Mouse (Mus musculus) gastrocnemius, adult 18-20 months (tissue): ENCODE results near the gene Mast4. TPM values are rescaled to one million over a fixed set of nuclear protein-coding genes. Genes with fewer than 3 reads are reported as not detected.
"Not testable (repeated sequence)": the region's sequence is repeated elsewhere in the genome, so short reads cannot be mapped to it uniquely, and the experiment has no call there.

Source experiments
- DNase-seq: peaks from one replicate; pipeline ENCODE4 v3.0.0; 2021; ENCODE audit warnings: low spot score
- long read RNA-seq, 2 experiments: library from polyadenylated mRNA; stranded (forward); transcript quantifications; one replicate each; pipeline ENCODE4 v2.0.0; 2021
- total RNA-seq, 2 experiments: library from RNA; stranded (reverse); gene quantifications; 2 replicates each; pipeline ENCODE4 v1.2.3; 2021

Gene Mast4
- total RNA-seq = 10 to 100 TPM; 55.0 to 55.1 TPM
- long read RNA-seq, experiment 1, partial matches to known transcripts = 0 of 17 reads
- long read RNA-seq, experiment 1, other reads (novel, unspliced or antisense) = 17 of 17 reads
- long read RNA-seq, experiment 2, partial matches to known transcripts = 0 of 11 reads
- long read RNA-seq, experiment 2, other reads (novel, unspliced or antisense) = 11 of 11 reads

DNA sequence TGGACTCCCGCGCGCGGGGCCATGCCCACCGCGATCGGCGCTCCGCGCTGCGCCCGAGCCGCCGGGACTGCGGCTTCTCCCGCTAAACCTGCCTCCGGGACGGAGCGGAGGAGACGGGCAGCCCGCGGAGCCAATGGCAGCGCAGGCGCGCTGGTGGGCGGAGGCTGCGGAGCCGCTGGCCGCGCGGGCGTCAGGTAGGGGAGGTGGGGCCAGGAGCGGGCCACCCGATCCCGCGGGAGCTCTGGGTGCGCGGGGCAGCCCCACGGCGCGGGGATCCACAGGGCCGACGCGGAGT is at the start of gene Mast4:
Gene Mast4 (minus strand): TSS at position 106 of the 295 bp plus-strand sequence.
- DNase-seq = peak; percentile 81

DNA sequence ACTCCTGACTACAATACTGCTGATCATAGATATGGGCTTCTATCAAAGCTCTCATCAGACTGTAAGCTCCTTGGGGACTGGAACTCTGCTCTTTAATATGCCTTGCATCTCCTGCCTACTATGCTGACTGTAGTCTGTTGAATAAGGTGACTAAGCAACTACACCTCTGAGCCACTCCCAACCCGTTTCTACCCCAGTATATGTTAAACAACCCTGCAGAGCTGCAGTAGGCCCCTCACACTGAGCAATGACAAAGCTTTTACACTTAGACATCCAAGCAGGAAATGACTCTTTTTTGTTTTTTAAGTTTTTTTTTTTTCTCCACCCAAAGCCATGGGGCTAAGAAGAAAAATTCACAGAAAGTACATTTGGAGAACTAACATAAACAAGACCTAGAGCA is 40.2 kb upstream of the Mast4 start:
- DNase-seq = no peak

- DNase-seq = no peak
Observed at GRCm38 (mm10) chr13:103369194-103369593, 34.9 kb upstream of the Mast4 start.

GRCm38 (mm10) chr13:103363181-103363580 is 28.9 kb upstream of the Mast4 start:
- no peak for DNase-seq

- not testable (repeated sequence) for DNase-seq
Observed at GRCm38 (mm10) chr13:103357415-103357814, 23.1 kb upstream of the Mast4 start.

DNA sequence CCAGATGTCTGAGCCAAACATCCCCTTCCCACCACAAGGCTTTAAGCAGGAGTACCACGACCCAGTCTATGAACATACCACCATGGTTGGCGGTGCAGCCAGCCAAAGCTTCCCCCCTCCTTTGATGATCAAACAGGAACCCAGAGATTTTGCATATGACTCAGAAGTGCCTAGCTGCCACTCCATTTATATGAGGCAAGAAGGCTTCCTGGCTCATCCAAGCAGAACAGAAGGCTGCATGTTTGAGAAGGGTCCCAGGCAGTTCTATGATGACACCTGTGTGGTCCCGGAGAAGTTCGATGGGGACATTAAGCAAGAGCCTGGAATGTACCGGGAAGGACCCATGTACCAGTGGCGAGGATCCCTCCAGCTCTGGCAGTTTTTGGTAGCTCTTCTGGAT is 22.6 kb upstream of the Mast4 start:
- DNase-seq = not testable (repeated sequence)

- DNase-seq = peak; percentile 32
Observed at GRCm38 (mm10) chr13:103354737-103355136, 20.4 kb upstream of the Mast4 start.

- DNase-seq = no peak
Observed at GRCm38 (mm10) chr13:103344749-103345148, 10.5 kb upstream of the Mast4 start.

DNA sequence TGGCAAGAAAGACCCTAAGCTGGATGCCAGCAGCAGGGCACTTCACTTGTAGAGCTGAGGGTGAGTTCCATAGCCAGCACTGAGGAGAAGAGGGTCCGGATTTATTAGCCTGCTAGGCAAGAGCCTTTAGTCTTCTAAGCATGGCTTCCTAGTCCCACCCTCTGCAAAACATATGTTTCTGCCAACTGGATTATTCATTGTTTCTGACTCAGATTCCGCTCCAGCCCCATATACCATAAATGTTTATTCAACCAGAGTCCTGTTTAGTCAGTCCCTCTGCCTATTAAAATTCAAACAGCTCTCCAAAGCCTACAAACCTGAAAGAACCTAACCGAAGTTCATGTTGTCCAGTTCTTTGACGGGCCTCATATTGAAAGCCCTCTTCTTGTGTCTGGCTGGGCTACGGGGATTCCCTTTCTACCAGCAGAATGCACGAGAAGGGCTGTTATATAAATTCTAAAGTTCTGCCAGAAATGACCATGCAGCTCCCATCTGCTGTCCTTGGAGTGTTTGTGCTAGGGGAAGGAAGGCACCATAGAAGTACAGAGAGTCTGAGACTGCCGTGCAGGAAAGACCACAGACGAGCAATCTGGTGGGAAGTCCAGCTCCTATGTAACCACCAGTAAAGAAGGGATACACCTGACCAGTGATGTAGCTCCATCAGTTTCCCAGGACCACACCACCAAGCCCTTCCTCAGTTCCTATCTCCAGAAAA is 9.9 kb upstream of the Mast4 start:
- DNase-seq = no peak

- no peak for DNase-seq
Observed at GRCm38 (mm10) chr13:103341031-103341430, 6.7 kb upstream of the Mast4 start.

GRCm38 (mm10) chr13:103338616-103339015 is 4.3 kb upstream of the Mast4 start:
- peak; percentile 79 for DNase-seq

DNA sequence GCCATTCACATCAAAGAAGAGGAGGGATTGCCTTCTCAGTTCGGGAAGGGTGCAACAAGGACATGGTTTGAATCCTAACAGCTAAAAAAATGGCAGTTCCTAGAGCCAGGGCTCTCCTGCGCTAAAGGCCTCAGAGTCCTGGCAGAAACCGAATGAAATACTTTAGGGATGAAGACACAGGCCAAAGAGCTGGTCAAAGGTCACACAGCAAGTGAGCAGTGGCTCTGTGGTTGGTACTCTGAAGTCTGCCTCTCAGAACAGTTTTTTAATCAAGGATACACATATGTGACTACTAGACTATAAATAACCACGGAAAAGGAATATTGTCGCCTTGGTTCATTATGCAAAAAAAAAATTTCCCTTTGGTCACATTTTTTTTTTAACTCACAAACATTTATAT is 1.9 kb upstream of the Mast4 start:
- no peak for DNase-seq

DNA sequence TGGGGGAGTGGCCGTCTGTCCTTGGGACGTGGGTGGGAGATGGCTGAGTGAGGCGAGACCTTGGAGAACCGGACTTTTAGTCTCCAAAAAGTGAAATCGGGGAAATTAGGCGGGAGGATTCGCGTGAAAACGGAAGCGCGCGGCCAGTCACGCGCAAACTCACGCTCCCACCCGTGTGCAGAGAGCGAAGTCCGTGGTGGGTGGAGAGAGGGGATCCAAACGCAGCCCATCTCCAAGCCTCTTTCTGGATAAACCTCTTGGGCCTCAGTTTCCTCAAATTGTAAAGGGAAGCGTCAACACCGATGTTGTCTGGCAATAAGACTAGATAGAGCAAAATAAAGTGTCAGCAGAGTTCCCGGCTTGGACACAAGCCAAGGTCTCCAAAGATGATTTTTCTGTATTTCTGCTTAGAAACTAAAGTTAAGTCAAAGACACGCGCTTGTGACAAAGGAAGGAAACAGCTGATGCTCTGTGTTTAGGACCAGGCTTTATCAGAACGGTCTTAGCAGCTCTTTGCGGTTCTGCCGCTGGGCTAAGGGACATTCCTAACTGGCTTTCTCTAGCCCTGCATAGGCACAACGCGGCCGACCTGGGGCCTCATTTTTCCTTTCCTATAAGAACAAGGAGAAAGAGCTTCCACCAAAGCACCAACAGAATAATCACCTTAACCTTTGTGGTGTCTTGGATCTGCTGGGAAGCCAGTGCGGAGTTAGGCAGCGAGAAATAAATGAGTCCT is 594 bp upstream of the Mast4 start:
- DNase-seq = no peak

DNA sequence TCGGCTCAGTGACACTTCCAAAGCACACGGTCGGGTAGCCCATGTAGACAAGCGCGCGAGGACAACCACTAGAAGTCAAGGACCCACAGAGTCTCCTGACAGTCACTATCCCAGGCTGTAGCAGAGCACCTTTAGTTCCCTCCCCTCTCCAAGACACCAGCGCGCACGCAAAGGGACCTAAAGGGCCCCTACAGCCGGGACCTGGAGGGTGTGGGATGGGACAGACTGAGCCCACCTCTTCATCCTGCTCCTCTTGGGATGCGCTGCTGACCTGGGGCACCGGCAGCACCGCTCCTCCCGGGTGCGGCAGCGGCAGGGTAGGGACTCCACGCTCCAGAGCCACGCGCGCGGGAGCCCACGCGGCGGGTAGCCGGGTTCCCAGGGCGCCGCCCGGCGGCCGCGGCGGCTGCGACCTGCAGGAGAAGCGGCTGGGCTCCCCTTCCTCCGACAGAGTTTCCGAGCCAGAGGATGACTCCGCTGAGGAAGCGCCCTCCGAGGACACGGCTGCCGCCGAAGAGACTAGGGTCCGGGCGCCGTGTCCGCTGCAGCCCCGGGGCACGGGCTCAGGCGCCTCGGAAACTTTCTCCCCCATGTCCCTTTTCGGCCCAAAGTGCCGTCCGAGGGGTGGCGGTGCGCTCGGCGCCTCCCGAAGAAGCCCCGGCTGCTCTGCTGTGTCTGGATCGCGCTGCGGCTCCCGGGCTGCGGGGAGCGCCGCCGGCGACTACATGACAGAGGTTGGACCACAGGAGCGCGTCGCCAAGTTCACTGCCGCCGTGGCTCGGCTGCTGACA is 501 bp downstream of the Mast4 start:
- peak; percentile 32 for DNase-seq

DNA sequence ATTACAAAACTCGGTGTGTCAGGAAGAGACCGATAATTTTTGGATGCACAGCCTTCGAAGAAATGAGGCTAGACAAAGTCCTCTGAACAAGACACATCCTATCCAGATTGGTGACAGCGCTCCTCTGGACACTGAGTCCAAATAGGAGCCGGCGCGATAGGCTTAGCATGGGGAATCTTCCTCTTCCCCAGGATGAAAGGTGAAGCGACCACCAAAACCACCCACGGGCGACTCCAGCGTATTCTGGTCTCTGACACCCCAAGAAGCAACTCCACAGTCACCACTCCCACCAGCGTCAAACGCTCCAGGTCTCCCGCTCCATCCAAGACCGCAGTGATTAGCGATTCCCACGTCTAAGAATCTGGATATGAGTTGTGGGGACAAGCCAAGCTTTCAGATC is 1.1 kb downstream of the Mast4 start:
- DNase-seq = no peak

GRCm38 (mm10) chr13:103332731-103333130 is 1.6 kb downstream of the Mast4 start:
- DNase-seq = no peak

DNA sequence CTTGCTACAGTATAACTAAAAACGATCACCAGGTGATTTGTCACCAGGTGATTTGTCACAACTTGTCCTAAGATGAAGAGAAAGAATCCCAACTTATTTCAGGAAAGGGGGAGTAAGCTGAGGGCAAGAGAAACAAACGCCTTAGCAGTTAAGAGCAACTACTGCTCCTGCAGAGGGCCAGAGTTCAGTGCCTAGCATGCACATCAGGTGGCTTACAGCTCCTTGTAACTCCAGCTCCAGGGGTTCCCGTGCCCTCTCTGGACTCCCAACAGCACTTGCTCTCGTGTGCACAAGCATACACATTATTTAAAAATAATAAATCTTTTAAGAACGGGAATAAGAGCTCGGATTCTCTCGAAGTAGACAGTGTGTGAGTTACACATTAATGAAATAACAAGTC is 3.2 kb downstream of the Mast4 start:
- DNase-seq = no peak

DNA sequence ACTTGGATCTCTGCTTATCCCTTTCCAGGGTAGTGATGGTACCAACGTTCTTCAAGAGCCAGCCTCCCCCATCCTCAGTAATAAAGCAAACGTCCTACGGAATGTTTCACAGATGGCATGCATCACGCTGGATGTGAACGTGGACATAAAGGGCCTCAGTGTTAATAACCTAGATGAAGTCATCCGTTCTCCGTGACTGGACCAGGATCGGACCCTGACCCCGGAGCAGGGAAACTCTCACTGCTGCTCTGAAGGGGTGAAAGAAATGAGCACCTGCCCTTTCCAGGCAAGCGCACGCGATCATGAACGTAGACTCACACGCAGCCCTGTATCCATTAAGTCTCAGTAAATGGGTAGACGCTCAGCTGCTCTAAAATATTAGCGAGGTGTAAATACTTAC is 6.0 kb downstream of the Mast4 start:
- DNase-seq = no peak

GRCm38 (mm10) chr13:103327843-103328242 is 6.5 kb downstream of the Mast4 start:
- no peak for DNase-seq

GRCm38 (mm10) chr13:103326186-103326585 is 8.1 kb downstream of the Mast4 start:
- no peak for DNase-seq

DNA sequence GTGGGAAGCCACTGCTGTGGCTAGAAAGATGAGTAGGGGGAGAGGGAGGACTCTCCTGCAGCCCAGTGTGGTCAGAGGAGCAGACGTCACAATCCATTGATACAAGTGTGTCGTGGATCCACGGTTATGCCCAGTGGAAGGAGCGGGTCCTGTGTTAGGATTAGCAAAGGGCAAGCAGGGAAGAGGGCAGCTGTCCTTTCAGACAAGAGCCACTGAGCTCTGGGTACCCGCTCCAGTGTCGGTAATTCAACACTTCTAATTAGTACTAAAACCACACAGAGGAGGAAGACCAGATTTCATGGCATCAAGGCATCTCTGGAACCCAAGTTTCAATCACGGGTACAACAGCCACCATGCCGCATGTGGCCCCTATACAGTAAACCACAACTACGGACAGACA is 14.4 kb downstream of the Mast4 start:
- no peak for DNase-seq

DNA sequence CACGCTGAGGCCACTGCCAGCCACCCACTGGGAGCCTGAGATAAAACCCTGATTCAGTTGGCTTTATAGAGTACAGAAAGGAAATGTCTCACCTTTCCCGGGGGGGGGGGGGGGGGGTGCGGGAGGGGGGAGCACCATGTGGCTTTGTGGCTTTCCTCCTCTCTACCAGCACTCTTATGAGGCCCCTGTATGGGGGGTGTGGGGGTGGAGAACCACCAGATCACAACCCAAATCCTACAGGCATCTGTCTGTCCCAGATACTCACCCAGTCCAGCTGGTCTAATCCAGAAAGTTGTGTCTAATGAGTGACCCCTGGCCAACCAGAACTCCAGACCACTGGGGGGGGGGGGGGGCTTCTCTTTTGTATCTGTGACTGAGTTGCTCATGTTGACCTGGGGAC is 15.0 kb downstream of the Mast4 start:
- DNase-seq = no peak
